Mouse (Mus musculus) heart, adult 2 months (tissue): ENCODE results near the gene Lhx3. TPM values are rescaled to one million over a fixed set of nuclear protein-coding genes. Genes with fewer than 3 reads are reported as not detected.
A peak's percentile ranks its signal among the peaks of the same experiment; 100 is the strongest.

Experiments used
- DNase-seq, 2 experiments: peaks; one replicate each; pipeline ENCODE4 v3.0.0; 2021
- H3K27ac ChIP-seq: fragments of 200-600 bp; 2 replicates; pipeline ENCODE4 v1.8.1; 2022
- H3K27me3 ChIP-seq: fragments of 200-500 bp; 2 replicates; pipeline ENCODE4 v1.6.1; 2012; ENCODE audit warnings: mild to moderate bottlenecking, low read length, inconsistent platforms, mixed read lengths; ENCODE audit not compliant: control insufficient read depth, insufficient read depth
- H3K36me3 ChIP-seq: fragments of 200-500 bp; 2 replicates; pipeline ENCODE4 v1.6.1; 2012; ENCODE audit warnings: low read length, inconsistent platforms; ENCODE audit not compliant: control insufficient read depth, insufficient read depth
- H3K4me1 ChIP-seq: fragments of 200-500 bp; 2 replicates; pipeline ENCODE4 v1.6.1; 2011; ENCODE audit warnings: low read length; ENCODE audit not compliant: control insufficient read depth, insufficient read depth
- H3K4me3 ChIP-seq: fragments of 200-600 bp; 2 replicates; pipeline ENCODE4 v1.8.1; 2022
- H3K79me2 ChIP-seq: fragments of 200-500 bp; replicated peaks from 2 replicates; pipeline ENCODE4 v1.6.1; 2012; ENCODE audit warnings: mild to moderate bottlenecking, inconsistent platforms, low read length, moderate library complexity, mixed read lengths; ENCODE audit not compliant: control insufficient read depth, insufficient read depth
- H3K9ac ChIP-seq: fragments of 200-500 bp; 2 replicates; pipeline ENCODE4 v1.6.1; 2012; ENCODE audit warnings: low read depth, mild to moderate bottlenecking, control low read depth, inconsistent platforms, low read length, mixed read lengths
- CTCF ChIP-seq: fragments of 200-600 bp; IDR thresholded peaks from 2 replicates; pipeline ENCODE4 v1.8.1; 2022; ENCODE audit warnings: antibody characterized with exemption, mild to moderate bottlenecking, moderate library complexity
- EP300 ChIP-seq: fragments of 200-500 bp; IDR thresholded peaks from 2 replicates; pipeline ENCODE4 v1.6.1; 2011; ENCODE audit warnings: low read depth, low read length, control low read depth; ENCODE audit not compliant: insufficient read depth
- POLR2A ChIP-seq: fragments of 200-500 bp; IDR thresholded peaks from 2 replicates; pipeline ENCODE4 v1.6.1; 2011; ENCODE audit warnings: mild to moderate bottlenecking, low read depth, low read length, control low read depth; ENCODE audit not compliant: insufficient read depth
- WGBS: fragments of 180-500 bp; shearing (Covaris S2); methylation state at CpG from one replicate; pipeline ENCODE4 v1.1.7; 2018; 5-methylcytosine and 5-hydroxymethylcytosine counted together
- intact Hi-C: fragments of 180-260 bp; cut with DNase I; formaldehyde crosslinking; loops from one replicate; pipeline ENCODE4 v1.15.1; 2025
- polyA plus RNA-seq: library from polyadenylated mRNA; depleted of rRNA; stranded (reverse); fragments of >200 nt; gene quantifications from 2 replicates; pipeline ENCODE4 v1.2.3, GENCODE M21; 2012
- total RNA-seq, 2 experiments: library from RNA; stranded (reverse); gene quantifications; 2 replicates each; pipeline ENCODE4 v1.2.3; 2021

Gene Lhx3
- total and polyA plus RNA-seq, 3 experiments, result not detected

GRCm38 (mm10) chr2:26207559-26207958 is 530 bp downstream of the Lhx3 start:
- intact Hi-C loops, result no loop called here

GRCm38 (mm10) chr2:26205761-26206160 is 2.3 kb downstream of the Lhx3 start:
- 22% methylated on average over 10 of the region's 10 CpGs for WGBS
- Histone ChIP-seq H3K36me3 (no peaks in the 10 kb centered on the region), H3K27ac (no peak overlapping the region), H3K4me3 (no peak overlapping the region), H3K4me1 (no peaks in the 10 kb centered on the region), H3K27me3 (peaks cover 23% of the 10 kb centered on the region), H3K79me2 (no peaks in the 10 kb centered on the region), H3K9ac (no peak overlapping the region)
- no peak for DNase-seq
- intact Hi-C loops, result no loop called here
- TF ChIP-seq CTCF (no peak), EP300 (no peak), POLR2A (no peak)

More at GRCm38 (mm10) chr2:26207559-26207958, 530 bp downstream of the Lhx3 start:
- WGBS, result 16% methylated on average over 9 of the region's 9 CpGs
- Histone ChIP-seq H3K27ac (no peak overlapping the region), H3K27me3 (peaks cover 13% of the 10 kb centered on the region), H3K79me2 (no peaks in the 10 kb centered on the region), H3K36me3 (no peaks in the 10 kb centered on the region), H3K4me3 (no peak overlapping the region), H3K9ac (no peak overlapping the region), H3K4me1 (no peaks in the 10 kb centered on the region)
- TF ChIP-seq EP300 (no peak), POLR2A (no peak), CTCF (no peak)
- DNase-seq, result no peak

GRCm38 (mm10) chr2:26205126-26205525 is 3.0 kb downstream of the Lhx3 start:
- no peak for TF ChIP-seq CTCF
- no peak for TF ChIP-seq EP300
- no peaks in the 10 kb centered on the region for H3K4me1 ChIP-seq
- H3K27ac ChIP-seq, result no peak overlapping the region
- H3K27me3 ChIP-seq, result peaks cover 23% of the 10 kb centered on the region
- DNase-seq, result peak in 1 of 2 experiments; percentile 41
- H3K4me3 ChIP-seq, result no peak overlapping the region
- intact Hi-C loops, result no loop called here
- no peaks in the 10 kb centered on the region for H3K79me2 ChIP-seq
- H3K9ac ChIP-seq, result no peak overlapping the region
- 3% methylated on average over 16 of the region's 16 CpGs for WGBS
- no peaks in the 10 kb centered on the region for H3K36me3 ChIP-seq

- Histone ChIP-seq H3K79me2 (no peaks in the 10 kb centered on the region), H3K4me1 (no peaks in the 10 kb centered on the region), H3K4me3 (no peak overlapping the region), H3K36me3 (no peaks in the 10 kb centered on the region), H3K27ac (no peak overlapping the region), H3K9ac (no peak overlapping the region), H3K27me3 (peaks cover 30% of the 10 kb centered on the region)
- WGBS, result 4% methylated on average over 36 of the region's 36 CpGs
- TF ChIP-seq POLR2A (no peak), CTCF (no peak), EP300 (no peak)
- intact Hi-C loops, result no loop called here
- no peak for DNase-seq
These were observed 5.1 kb downstream of the Lhx3 start for GRCm38 (mm10) chr2:26202849-26203475.

- no peaks in the 10 kb centered on the region for H3K36me3 ChIP-seq
- H3K4me3 ChIP-seq, result no peak overlapping the region
- TF ChIP-seq POLR2A (no peak), CTCF (no peak), EP300 (no peak)
- no peaks in the 10 kb centered on the region for H3K79me2 ChIP-seq
- H3K9ac ChIP-seq, result no peak overlapping the region
- no peak for DNase-seq
- no peak overlapping the region for H3K27ac ChIP-seq
- peaks cover 33% of the 10 kb centered on the region for H3K27me3 ChIP-seq
- no peaks in the 10 kb centered on the region for H3K4me1 ChIP-seq
- WGBS, result 1% methylated on average over 77 of the region's 77 CpGs
- intact Hi-C loops, result no loop called here
These were observed 5.9 kb downstream of the Lhx3 start for GRCm38 (mm10) chr2:26201926-26202848.

GRCm38 (mm10) chr2:26198488-26198887 is 9.6 kb downstream of the Lhx3 start:
- no peaks in the 10 kb centered on the region for H3K79me2 ChIP-seq
- no peak for DNase-seq
- peaks cover 29% of the 10 kb centered on the region for H3K27me3 ChIP-seq
- H3K36me3 ChIP-seq, result no peaks in the 10 kb centered on the region
- no peaks in the 10 kb centered on the region for H3K4me1 ChIP-seq
- H3K4me3 ChIP-seq, result no peak overlapping the region
- no peak overlapping the region for H3K27ac ChIP-seq
- no peak overlapping the region for H3K9ac ChIP-seq
- intact Hi-C loops, result no loop called here
- 1% methylated on average over 10 of the region's 10 CpGs for WGBS
- TF ChIP-seq EP300, result no peak
- no peak for TF ChIP-seq CTCF
- no peak for TF ChIP-seq POLR2A
